Mouse (Mus musculus) spleen, adult 2 months (tissue): ENCODE data around the gene Thop1.
"Not testable (repeated sequence)": the region's sequence is repeated elsewhere in the genome, so short reads cannot be mapped to it uniquely, and the experiment has no call there.

Experiments
- CTCF ChIP-seq: fragments of 200-500 bp; IDR thresholded peaks from 2 replicates; pipeline ENCODE4 v1.5.1; 2011; ENCODE audit warnings: mild to moderate bottlenecking, inconsistent platforms; ENCODE audit not compliant: insufficient read depth, insufficient read length, insufficient replicate concordance; ENCODE audit errors: extremely low read depth
- POLR2A ChIP-seq: fragments of 200-500 bp; IDR thresholded peaks from 2 replicates; pipeline ENCODE4 v1.6.1; 2011; ENCODE audit warnings: low read depth, low read length, inconsistent platforms

GRCm38 (mm10) chr10:81045246-81045645 is 24.6 kb upstream of the Thop1 start:
- TF ChIP-seq CTCF, POLR2A: not testable (repeated sequence)
